ENCODE assay signal across 8 mouse cellular contexts in genomic region chr9:98987131-98987530, GRCm38 (mm10). TPM values are rescaled to one million over a fixed set of nuclear protein-coding genes. Genes with fewer than 3 reads are reported as not detected.
DNase-seq lines count a peak whose midpoint lies in the region; ATAC-seq and TF ChIP-seq lines count a peak whose summit lies in the region.

No protein-coding gene starts in this region.

- 46% methylated on average over 9 of the region's 9 CpGs for WGBS in kidney, embryonic 16.5 days

- peaks cover 15% of the 10 kb centered on the region; the same call in 1 of the 2 replicates for H3K27me3 ChIP-seq in kidney, embryonic 16.5 days (ENCODE audit: insufficient read depth, low read length)
- no peaks in the 10 kb centered on the region for H3K27me3 ChIP-seq in myocyte (ENCODE audit: control insufficient read depth, insufficient read depth, insufficient read length)

- H3K4me1 ChIP-seq in kidney, embryonic 16.5 days (ENCODE audit: insufficient read depth, low read length): peaks cover 6% of the 10 kb centered on the region
- H3K4me1 ChIP-seq in bone marrow macrophage, adult 2 months (ENCODE audit: control insufficient read depth, insufficient read depth, low read length): peaks cover 7% of the 10 kb centered on the region

- peak overlapping the region; percentile 95 for H3K4me2 ChIP-seq in kidney, embryonic 16.5 days (replicated peaks; ENCODE audit: low read depth, low read length)
- peak overlapping the region; percentile 97 for H3K4me2 ChIP-seq in myocyte (ENCODE audit: low read depth)

- no peaks in the 10 kb centered on the region for H3K9me3 ChIP-seq in kidney, embryonic 16.5 days (ENCODE audit: low read length)

- peak overlapping the region; percentile 51 for H3ac ChIP-seq in myocyte (ENCODE audit: control insufficient read depth, insufficient read length)

- peaks cover 4% of the 10 kb centered on the region for H3K79me2 ChIP-seq in myocyte (ENCODE audit: control insufficient read depth, insufficient read depth)

- no peaks in the 10 kb centered on the region for H3K36me3 ChIP-seq in kidney, embryonic 16.5 days (ENCODE audit: insufficient read depth, low read length)
- H3K36me3 ChIP-seq in myocyte (ENCODE audit: control insufficient read depth, insufficient read depth): no peaks in the 10 kb centered on the region

- peak overlapping the region; percentile 77 for H3K9ac ChIP-seq in kidney, embryonic 16.5 days (replicated peaks; ENCODE audit: low read length)

- no peak overlapping the region for H3K27ac ChIP-seq in kidney, embryonic 16.5 days (ENCODE audit: low read length)
- H3K27ac ChIP-seq in bone marrow macrophage, adult 2 months (ENCODE audit: insufficient read depth, low read depth, low read length): no peak overlapping the region

- DNase-seq in kidney, postnatal 36 days: no peak
- DNase-seq in induced T-regulatory cell, adult 2 months (ENCODE audit: low read depth): peak; percentile 79
- DNase-seq in gastrocnemius, postnatal 4 days (ENCODE audit: low spot score in 2 of 2): no peak
- DNase-seq in spleen, postnatal 4 days (ENCODE audit: low spot score in 2 of 2): no peak
- no peak for DNase-seq in frontal cortex, postnatal 36 days (ENCODE audit: low spot score in 2 of 2)

- no peak for TF ChIP-seq CTCF in bone marrow macrophage, adult 2 months (IDR thresholded peaks at IDR 0.05; ENCODE audit: low read depth, low read length)

- no peak for ATAC-seq in kidney, embryonic 16.5 days (ENCODE audit: low FRiP score, low TSS enrichment)

- H3K4me3 ChIP-seq in kidney, embryonic 16.5 days (ENCODE audit: low read length): peak overlapping the region; percentile 88
- peak overlapping the region; percentile 91 for H3K4me3 ChIP-seq in bone marrow macrophage, adult 2 months (ENCODE audit: insufficient read depth, low read length)
- H3K4me3 ChIP-seq in myocyte: peak overlapping the region; percentile 39

- no peak for TF ChIP-seq POLR2A in bone marrow macrophage, adult 2 months (IDR thresholded peaks at IDR 0.05; ENCODE audit: borderline replicate concordance, low read depth, low read length)
- no peak for TF ChIP-seq POLR2A in myocyte (IDR thresholded peaks at IDR 0.05; ENCODE audit: insufficient read length, low read depth)

TF ChIP-seq in myocyte, 11 proteins besides CTCF, POLR2A, EP300 and RAD21:
- TF ChIP-seq TCF12 (IDR thresholded peaks at IDR 0.05; ENCODE audit: insufficient read depth, poor library complexity, severe bottlenecking) (no peak), TCF3 (IDR thresholded peaks at IDR 0.05; ENCODE audit: insufficient read length, low read depth) (no peak), USF1 (IDR thresholded peaks at IDR 0.05; ENCODE audit: low read depth) (no peak), MYOG (IDR thresholded peaks at IDR 0.05; ENCODE audit: control insufficient read depth in 1 of 3, insufficient read depth in 1 of 3, insufficient read length in 2 of 3, low read depth in 2 of 3) (no peak)

RNA-seq across cellular contexts. Expression of gene Faim, which starts 1.0 kb away (rescaled TPM):
- polyA plus RNA-seq in kidney, embryonic 16.5 days (2015; fragmentation: Nextera tagmentation; extraction: Ambion mirVana): 46.1 and 46.9 TPM in 2 replicates
- 47.4 and 51.5 TPM in 2 replicates for polyA plus RNA-seq in bone marrow macrophage, adult 2 months (2012; ENCODE audit: insufficient read depth, insufficient read length, missing spikeins)
- polyA plus RNA-seq in myocyte (2012; fragmentation: generic; extraction: Trizol): 17.3 TPM
- total RNA-seq in gastrocnemius, postnatal 4 days (2021): 1 to 10 TPM; 8.1 to 9.9 TPM

RNA-seq across cellular contexts. Expression of gene Foxl2, which starts 32.0 kb away (rescaled TPM):
- polyA plus RNA-seq in kidney, embryonic 16.5 days (2015; fragmentation: Nextera tagmentation; extraction: Ambion mirVana): not detected in 2 replicates
- not detected in 2 replicates for polyA plus RNA-seq in bone marrow macrophage, adult 2 months (2012; ENCODE audit: insufficient read depth, insufficient read length, missing spikeins)
- polyA plus RNA-seq in myocyte (2012; fragmentation: generic; extraction: Trizol): 0.01 TPM
- not detected for total RNA-seq in gastrocnemius, postnatal 4 days (2021)

RNA-seq across cellular contexts. Expression of gene Gm1123, which starts 48.4 kb away (rescaled TPM):
- 0.10 and 0.22 TPM in 2 replicates for polyA plus RNA-seq in kidney, embryonic 16.5 days (2015; fragmentation: Nextera tagmentation; extraction: Ambion mirVana)
- 0.36 TPM in 1 of 2 replicates, not detected in the other for polyA plus RNA-seq in bone marrow macrophage, adult 2 months (2012; ENCODE audit: insufficient read depth, insufficient read length, missing spikeins)
- polyA plus RNA-seq in myocyte (2012; fragmentation: generic; extraction: Trizol): not detected
- total RNA-seq in gastrocnemius, postnatal 4 days (2021): not detected

Comparison
In these comparisons a context has a peak if more than half of its experiments do, and no peak if none do; other contexts are left out.
1. H3K4me3 ChIP-seq: peak in every context shown above with its lines; median percentile 91 in bone marrow macrophage, adult 2 months; 88 in kidney, embryonic 16.5 days; 39 in myocyte.